Mouse (Mus musculus): ENCODE data around the gene Aldh1a2.

Aldh1a2 gene

DNA sequence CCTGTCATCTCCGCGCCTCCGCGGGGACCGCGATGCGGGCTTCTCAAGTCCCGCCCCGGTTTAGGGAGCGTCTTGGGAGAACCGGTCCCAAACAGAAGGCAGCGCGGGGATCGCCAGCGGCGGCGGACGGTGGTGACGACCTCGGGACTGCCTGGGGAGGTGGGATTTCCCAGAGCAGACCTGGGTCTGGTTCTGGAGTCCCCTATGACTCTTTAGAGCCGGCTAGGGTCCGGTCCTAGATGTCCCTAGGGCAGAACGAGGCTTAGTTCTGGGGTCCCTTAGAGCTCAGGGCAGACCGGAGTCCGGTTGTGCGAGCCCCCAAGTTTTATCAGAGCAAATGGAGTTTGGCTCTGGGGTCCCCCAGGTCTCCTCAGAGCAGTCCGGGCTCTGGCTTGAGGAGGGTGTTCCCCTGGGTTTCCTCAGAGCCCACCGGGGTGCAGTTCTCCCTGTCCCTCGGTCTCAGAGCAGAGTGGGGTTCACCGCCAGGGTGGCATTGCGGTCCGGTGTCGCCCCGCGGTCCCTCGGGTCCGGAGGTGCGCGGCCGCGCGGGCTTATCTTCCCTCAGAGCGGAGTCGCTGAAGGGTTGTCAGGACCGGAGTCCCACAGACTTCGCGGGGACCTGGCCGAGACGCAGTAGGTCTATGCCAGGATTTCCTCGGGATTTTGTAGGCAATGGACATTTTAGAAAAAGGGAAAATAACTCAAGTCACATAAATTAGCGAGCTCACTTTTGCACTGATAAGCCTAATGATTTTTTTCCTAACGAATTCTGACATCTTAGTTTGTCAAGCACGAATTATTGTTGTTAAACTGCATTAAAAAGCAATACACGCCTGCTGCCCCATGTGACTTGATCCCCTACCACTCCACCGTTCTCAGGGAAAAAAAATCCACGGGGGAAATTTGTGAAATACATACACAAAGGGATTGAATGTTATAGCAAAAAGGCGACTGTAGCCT lies 727 bp downstream of the Aldh1a2 start:
- no peak for DNase-seq (ENCODE audit: low read depth, low spot score)

DNA sequence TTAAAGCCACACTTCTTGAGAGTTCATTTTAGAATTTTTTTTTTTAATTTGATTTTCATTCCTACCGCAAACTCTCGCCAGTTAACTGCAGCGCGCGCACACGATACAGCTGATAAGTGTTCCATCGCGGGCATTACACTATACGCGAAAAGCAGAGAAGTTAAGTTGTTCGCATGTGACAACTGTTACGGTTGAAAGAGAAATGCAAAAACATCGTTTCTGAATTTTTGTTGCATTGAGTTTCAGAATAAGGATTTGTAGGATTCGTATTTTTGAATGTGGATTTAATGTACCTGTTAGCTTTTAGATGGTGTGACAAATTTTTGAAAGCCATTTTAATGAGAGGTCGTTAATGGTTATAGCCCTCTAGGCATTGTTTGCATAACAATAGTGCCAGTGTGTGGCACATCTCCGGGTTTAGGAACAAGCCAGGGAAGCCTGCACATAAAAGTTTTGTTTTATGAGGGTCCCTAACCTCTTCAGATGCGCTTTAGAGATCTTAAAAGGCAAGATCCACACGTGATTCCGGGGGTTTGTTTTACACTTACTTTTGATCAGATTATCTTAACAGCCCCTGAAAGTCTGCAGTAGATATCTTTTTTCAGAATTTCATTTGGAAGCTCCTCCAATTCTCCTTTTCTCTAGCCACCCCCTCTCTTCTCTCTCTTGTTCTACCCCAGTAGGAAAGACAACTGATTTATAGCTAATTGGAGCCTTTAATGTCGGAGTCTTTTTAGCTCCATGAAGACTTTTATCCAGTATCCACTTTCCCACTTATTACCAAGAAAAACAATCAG lies 1.6 kb downstream of the Aldh1a2 start:
- no peak for DNase-seq (ENCODE audit: low read depth, low spot score)

DNA sequence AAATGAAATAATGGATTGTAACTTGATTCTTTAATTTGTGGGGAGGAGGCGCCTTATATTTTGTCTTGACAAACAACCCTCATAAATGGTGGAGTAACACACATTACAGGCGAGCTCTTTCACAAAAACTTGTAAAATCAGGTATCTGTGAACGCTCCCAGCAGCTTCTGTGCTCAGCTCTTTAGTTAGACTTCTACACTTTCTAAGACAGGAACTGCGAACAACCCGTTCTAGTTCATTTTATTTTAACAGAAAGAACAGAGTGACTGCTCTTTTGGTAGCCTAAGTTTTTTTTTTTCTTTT lies 2.2 kb downstream of the Aldh1a2 start:
- no peak for DNase-seq (ENCODE audit: low read depth, low spot score)

DNA sequence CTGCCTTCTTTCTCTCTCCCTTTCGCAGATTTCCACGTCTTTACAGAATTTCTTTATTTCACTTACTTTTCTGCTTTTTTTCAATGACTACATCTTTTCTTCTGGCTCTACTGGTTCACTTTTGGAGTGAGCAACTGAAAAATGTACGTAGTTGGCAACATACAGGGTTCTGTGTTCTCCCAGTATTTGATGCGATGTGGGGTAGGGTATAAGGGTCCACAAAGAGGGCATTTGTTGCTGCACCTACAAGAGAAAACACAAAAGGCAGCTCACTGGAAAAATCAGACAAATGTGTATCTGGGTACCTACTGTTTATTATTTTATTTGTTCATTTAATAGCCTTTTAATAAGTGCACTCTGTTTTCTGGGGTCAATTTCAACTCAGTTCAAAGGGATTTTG lies 3.6 kb downstream of the Aldh1a2 start:
- DNase-seq (ENCODE audit: low read depth, low spot score), result no peak

DNA sequence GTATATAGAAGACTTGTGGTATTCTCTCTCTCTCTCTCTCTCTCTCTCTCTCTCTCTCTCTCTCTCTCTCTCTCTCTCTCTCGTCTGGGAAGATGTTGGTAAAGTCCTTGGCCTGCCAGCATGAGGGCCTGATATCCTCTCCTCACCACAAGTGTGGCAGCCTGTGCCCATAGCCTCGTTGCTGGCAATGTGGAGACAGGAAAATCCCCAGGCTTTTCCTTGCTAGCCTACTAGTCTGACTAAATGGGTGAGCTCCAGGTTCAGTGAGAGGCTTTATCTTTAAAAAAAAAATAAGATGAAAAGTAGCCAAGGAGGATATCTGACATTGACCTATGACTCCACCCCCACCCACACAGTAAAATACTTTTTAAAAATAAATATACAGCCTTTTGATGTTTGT lies 4.8 kb downstream of the Aldh1a2 start:
- DNase-seq (ENCODE audit: low read depth, low spot score), result no peak

DNA sequence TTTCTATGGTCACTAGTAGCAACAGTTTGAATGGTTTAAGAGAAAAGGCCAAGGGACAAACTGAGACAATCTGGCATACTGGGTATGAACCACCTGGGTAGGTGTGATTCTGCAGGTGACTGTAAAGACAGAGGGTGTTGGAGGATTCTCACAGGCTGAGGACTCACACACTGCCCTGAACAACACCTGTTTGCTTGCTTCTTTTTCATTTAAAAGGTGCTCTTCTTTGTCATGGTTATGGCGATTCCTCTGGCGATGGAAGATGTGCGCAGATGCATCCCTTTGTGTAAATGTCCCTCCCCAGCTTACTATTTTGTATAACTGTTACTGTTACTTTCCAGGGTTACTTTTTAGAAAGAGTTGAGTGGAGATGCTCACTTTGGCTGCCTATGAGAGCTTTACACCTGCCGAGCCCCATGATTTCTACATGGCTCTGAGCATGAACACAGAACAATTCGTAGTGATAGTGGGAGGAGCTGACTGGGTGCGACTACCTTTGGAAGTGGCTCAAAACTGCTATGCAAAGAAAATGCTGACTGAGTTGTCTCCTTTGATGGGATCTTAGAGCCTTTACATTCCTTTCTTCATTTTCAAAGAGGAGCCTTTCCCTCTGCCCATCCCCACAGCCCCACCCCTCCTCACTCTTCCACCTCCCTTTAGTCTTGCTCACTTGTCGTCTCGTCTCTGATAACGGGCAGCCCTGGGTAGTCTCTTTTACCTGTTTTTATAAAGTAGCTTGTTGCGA lies 11.8 kb downstream of the Aldh1a2 start:
- DNase-seq (ENCODE audit: low read depth, low spot score), result no peak

DNA sequence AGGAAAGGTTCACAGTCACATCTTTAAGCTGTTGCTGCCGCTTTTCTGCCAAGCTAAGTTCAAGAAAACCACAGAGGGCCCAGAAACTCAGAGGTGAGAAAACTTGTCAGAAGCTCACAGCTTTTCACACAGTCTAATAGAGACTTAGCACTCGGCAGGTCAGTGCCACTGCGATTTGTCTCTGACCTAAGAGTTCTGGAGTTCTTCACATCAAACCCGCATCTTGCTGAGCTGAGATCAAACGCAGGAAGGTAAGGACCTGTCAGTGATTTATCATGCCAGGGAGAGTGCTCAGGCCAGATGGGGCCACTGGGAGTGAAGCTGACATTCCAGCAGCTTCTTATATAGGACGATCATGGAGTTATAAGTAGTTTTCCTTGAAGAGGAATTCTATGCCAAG lies 14.4 kb downstream of the Aldh1a2 start:
- no peak for DNase-seq (ENCODE audit: low read depth, low spot score)

DNA sequence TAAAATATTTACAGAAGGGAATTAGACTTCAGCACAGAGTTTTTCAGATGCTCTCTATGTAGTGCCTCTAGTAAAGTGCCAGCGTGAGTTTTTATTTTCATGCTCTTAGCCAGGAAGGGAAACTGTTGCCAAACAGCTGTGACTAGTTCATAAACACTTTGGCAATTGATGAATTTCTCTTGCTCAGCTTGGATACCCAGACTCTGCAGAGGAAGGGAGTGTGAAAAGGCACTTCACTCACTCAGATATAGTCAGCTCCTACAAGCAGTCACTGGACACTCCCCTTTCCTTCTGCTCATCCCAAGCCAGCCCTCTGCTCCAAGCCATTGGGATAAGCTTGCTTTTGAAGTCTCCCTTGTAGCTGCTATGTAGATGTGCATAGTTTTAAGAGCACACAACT lies 21.0 kb downstream of the Aldh1a2 start:
- DNase-seq (ENCODE audit: low read depth, low spot score), result no peak

DNA sequence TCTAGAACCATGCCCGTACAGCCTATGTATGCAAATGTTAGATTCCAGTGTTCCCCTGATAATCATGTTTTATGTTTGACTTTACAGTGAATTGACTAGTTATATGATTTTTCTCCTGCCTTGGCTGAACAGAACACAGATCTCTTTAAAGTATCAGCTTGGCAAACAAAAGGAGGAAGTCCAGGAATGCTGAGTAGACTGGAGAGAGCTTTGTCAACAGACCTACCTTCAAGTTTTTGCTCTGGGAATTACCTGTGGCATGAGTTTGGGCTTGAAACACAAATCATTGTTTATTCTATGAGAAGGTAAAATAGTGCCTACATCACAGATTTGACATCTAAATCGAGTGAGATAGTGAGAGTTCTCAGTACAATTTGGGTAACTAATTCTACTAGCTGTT lies 24.3 kb downstream of the Aldh1a2 start:
- DNase-seq (ENCODE audit: low read depth, low spot score), result no peak

DNA sequence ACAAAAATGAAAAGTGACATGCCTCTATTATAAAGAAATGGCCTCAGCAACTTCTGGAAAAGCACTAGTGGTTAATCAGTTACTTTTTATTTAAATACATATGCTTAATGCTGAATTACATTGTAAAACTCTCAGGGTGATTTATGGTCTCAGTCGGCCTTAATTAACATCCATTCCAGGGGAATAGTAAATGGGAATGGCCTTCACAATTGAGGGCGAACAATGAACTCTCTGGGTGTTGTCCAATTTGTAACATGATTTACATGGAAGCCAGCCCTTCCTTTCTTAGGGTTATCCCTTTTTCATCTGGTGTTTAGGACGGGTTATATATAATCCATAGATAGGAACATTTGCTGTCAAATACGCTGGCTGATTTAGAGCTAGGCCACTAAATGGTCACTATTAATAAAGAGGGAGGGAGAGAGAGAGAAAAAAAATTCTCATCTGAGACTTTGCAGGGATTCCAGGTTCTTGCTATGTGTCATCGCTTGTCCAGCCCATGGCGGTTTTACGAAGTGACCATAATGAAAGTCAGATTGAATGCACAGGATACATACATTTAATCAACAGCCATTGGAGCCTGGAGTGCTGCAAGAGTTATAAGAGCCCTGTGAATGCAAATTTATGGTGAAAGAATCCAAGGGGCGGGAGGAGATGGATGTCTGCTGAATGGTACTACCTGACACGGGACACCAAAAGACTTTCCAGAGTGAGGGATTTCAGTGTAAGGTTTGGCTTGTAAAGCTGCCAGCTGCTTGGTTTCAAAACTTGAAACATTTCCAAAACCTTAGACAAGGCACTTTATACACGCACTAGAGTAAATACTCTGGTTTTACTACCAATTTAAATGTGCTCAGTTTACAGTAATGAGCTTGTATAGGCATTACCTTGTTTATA lies 26.2 kb downstream of the Aldh1a2 start:
- DNase-seq (ENCODE audit: low read depth, low spot score), result no peak

DNA sequence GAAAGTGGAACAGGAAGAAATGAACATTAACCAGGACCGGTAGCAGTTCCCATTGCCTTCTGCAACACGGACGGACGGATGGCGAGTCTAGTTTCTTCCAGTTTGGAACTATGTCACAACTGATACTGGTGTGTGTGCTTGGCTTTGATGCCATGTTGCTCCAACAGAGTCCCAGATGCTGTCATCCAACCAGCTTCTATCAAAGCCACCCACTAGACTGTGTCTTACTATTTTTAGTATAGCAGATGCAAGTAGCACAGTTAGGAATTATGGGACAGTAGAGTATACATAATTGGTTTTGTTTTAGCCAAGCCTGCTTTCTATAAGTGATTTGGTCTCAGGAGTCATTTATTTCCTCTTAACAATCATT lies 26.8 kb downstream of the Aldh1a2 start:
- no peak for DNase-seq (ENCODE audit: low read depth, low spot score)

DNA sequence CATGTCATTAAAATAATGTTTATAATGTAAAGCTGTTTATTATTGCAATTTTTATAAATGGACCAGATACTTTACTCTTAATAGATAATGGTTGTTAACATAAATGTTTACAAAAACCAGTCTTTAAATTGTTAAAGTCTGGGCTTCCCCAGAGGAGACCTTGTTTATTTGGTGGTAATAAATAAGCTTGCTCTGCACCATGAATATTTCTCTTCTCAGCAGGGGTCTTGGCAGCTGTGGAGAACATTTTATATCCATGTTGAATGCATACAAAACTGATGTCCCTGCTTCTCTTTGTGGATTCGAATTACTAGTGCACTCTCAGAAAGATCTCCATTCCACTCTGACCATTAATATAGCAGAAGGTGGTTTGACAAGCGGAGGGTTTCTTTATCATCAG lies 38.8 kb downstream of the Aldh1a2 start:
- DNase-seq (ENCODE audit: low read depth, low spot score), result no peak

DNA sequence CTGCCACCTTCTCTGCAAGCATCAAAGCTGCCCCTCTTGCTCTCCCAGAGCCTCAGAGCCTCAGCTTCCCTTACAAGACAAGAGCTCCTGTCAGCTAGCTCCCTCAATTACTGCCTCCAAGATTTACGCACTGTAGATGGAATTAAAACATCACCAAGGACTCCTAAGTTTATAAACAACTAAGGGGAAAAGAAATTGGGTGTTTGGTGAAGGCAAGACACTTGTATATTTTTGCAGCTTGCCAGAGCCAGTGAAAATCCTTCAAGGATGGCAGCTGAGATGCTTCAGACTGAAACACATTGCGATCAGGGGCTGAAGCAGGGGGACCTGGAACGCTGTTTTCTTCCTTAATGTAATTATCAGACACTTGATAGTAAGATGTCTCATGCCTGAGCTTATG lies 47.1 kb downstream of the Aldh1a2 start:
- no peak for DNase-seq (ENCODE audit: low read depth, low spot score)

DNA sequence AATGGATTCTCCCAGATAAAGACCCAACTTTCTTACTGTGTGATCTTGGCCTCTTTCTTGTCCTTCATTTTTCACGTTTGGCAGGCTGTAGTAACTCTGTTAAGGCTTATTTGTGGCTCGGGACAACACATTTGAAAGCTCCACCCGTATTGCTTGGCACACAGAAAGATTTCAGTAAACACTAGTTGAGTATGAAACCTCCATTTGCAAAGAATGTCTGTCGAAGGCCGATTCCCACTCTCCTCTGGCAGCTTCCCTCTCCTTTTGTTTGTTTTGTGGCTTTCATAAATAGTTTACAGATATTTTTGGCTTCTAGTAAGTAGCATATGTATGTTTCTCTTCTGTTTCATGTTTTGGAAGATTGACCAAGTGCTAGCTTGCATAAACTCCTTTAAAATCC lies 54.1 kb downstream of the Aldh1a2 start:
- DNase-seq (ENCODE audit: low read depth, low spot score), result no peak

DNA sequence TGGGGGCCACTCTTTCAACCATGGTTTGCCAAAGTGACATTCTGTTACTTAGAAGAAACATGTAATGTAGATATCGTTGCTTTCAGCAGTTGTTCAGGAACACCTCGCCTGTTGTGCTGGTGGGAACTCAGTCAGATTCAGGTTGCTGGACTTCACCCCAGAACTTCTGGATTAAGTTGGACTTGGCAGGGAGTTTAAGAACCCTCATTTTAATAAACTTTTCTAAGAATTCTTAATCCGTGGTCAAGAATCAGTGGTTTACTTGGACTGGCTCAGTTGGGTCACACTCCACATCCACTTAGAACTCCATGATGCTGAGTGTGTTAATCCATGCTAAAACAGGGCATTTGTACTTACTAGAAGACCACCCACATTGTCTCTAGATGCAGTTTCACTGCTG lies 54.6 kb downstream of the Aldh1a2 start:
- no peak for DNase-seq (ENCODE audit: low read depth, low spot score)

DNA sequence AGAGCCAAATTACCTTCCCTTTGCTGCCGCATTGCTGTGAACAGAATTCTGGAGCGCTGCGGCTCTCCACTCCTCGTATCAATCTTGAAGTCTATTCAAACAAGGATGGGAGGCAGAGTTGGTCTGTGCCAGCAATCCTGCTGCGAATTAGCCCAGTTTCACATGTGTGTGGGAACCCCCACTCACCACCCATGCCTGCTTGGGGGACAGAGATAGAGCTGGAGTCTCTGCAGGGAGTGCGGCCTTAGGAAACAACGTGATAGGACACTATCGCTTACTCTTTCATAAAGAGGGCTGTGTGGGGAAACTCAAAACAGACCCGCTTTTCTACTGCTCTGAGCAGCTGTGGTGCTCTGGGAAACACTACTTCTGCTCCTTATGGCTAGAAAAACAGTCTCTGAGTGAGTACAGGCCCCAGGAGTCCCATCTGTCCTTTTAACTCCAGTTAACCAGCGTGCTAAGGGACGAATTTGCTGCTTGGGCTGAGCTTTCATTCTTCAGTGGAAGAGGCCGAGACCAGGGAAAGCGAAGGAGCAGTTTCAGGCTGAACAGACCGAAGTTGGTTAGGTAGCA lies 60.6 kb downstream of the Aldh1a2 start:
- DNase-seq (ENCODE audit: low read depth, low spot score), result no peak

DNA sequence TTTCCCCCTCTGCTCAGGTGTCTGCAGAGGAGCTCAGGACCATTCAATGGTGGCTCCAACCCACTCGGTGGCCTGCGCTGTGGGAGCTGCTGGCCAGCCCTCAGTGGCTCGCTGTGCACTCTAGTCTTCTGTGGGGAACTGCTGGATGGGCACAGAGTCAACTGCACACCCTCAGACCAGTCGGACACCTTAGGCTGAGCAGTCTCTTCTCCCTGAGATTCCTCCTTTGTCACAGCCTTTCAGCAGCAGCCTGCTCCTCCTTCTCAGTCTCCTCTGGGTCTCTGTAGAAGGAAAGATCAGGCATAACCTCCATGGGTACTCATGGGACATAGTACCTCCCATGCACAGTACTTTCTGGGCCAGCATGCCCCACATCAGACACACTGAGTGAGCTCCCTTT lies 63.2 kb downstream of the Aldh1a2 start:
- DNase-seq (ENCODE audit: low read depth, low spot score), result no peak

DNA sequence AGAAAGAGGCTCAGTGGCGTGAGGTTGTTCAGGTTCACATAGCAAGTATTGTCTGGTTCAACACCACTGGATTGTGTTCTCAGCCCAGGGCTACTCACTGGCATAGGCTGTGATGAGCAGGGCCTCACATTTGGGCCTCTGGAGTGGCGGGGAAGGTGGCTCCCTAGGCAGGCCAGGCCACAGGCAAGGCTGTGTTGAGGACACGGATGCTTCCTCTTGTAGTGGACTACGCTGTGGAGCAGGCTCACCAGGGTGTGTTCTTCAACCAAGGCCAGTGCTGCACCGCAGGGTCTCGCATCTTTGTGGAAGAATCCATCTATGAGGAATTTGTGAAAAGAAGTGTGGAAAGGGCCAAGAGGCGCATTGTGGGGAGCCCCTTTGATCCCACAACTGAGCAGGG lies 67.6 kb downstream of the Aldh1a2 start:
- no peak for DNase-seq (ENCODE audit: low read depth, low spot score)

DNA sequence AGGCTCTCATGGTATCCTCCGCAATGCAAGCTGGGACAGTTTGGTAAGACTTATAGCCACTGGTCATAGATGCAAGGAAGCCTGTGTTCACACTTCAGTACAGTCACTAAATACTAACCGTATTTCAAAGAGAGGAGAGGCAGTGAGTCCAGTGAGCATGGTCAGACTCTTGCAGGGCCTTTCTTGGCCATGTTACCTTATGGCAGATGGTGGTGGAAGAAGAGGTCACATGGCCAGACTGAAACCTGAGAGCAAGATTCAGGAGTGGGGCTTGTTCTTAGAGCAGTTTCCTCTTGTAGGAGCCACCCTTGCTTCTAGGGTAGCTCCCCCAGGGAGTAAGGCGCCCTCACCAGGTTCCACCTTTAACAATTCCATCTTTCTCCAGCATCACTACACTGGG lies 69.6 kb downstream of the Aldh1a2 start:
- no peak for DNase-seq (ENCODE audit: low read depth, low spot score)

DNA sequence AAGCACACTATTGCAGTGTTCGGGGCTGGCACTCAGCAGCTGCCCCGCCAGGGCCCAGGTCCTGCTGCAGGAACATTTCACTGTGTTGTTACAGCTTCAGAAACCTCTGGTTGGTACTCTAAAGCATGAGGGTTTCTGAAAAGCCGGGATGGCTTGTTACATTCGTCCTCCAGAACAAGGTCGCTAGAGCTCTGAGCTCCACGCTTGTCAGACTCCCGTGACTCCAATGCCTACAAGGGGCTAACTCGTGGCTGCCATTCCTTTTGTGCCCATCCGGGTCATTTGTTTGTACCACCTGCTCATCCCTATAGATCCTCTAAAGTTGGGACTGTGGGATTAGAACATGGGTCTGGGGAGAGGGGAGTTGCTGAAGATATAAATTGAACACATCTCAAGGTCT lies 70.8 kb downstream of the Aldh1a2 start:
- no peak for DNase-seq (ENCODE audit: low read depth, low spot score)

DNA sequence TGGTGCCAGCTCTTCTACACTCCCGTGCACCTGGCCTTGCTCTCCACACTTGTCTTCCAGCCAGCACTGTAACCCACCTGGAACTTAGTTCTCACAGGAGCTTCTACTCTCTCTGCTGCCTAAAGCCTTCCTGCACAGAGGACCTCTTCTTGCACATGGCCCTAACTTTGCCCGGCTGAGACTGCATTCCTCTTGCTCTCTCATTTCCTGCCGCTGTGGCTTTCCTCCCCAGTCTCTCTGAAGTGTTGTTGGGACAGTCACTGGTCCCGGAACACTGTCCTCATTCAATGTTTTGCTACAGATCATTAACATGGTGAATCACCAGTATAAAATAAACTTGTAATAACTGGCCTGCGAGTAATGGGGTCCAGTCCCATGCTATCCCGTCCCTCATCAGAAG lies 73.1 kb downstream of the Aldh1a2 start:
- DNase-seq (ENCODE audit: low read depth, low spot score), result peak; percentile 31
